Mouse (Mus musculus): ENCODE measurements at regions not wholly inside any gene's neighbourhood (a gene's known extent, or its start where the extent isn't known, plus 50 kb on each side); places are given as distances from the start of the nearest gene placed in this dataset.
"Not testable (repeated sequence)": the region's sequence is repeated elsewhere in the genome, so short reads cannot be mapped to it uniquely, and the experiment has no call there.

DNA sequence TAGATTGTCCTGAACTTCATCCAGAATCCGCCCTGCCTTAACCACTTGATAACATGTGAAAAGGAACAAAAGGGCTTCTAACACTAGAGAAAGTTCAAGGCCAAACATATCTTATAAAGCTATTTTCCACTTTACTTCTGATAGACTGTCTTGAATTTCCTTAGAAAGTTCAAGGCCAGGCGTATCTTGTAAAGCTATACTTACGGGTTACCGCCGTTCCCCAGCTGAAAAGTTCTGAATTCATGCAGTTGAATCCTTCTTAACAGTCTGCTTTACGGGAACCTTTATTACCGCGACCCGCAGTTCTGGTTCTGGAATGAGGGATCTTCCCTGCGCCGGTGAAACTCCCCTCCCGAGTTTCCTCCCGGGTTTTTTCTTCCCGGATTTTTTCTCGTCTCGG lies 492.0 kb downstream of the Gm21739 start:
- DNase-seq = peak; percentile 0 to 1
- intact Hi-C loops (cut with DNase I) = not testable (repeated sequence)

All from heart, postnatal 14 days (tissue).